Mouse (Mus musculus): Measurements from ENCODE around the gene Ddx10. TPM values are rescaled to one million over a fixed set of nuclear protein-coding genes. Genes with fewer than 3 reads are reported as not detected.

Gene Ddx10
- polyA plus RNA-seq (2015; fragmentation: Nextera tagmentation; extraction: Ambion mirVana), result 10.7 and 11.0 TPM in 2 replicates

GRCm38 (mm10) chr9:53247953-53248397 lies at the start of gene Ddx10:
Gene Ddx10, minus strand, starts transcription at chr9:53248053.
- Histone ChIP-seq H3K36me3 (replicated peaks) (no peaks in the 10 kb centered on the region), H3K4me2 (peak within 1 kb of the TSS; percentile 94), H3K9ac (peak within 1 kb of the TSS; percentile 63), H3K4me1 (replicated peaks) (peaks cover 11% of the 10 kb centered on the region), H3K27me3 (no peaks in the 10 kb centered on the region), H3K27ac (replicated peaks) (no peak within 1 kb of the TSS), H3K9me3 (replicated peaks) (no peaks in the 10 kb centered on the region), H3K4me3 (replicated peaks) (peak within 1 kb of the TSS; percentile 75)
- peak; percentile 98 for ATAC-seq (ENCODE audit: insufficient read depth)
- WGBS (ENCODE audit: insufficient replicate concordance), result under 1% methylated on average over 35 of the region's 35 CpGs

GRCm38 (mm10) chr9:53292833-53293232 lies 45.0 kb upstream of the Ddx10 start:
- no peak for ATAC-seq (ENCODE audit: insufficient read depth)
- no peaks in the 10 kb centered on the region for H3K9me3 ChIP-seq (replicated peaks)

GRCm38 (mm10) chr9:53290006-53290405 lies 42.2 kb upstream of the Ddx10 start:
- Histone ChIP-seq H3K27ac (replicated peaks) (no peak overlapping the region), H3K9ac (no peak overlapping the region), H3K4me2 (no peak overlapping the region), H3K4me1 (replicated peaks) (no peaks in the 10 kb centered on the region), H3K4me3 (replicated peaks) (no peak overlapping the region), H3K27me3 (no peaks in the 10 kb centered on the region), H3K36me3 (replicated peaks) (no peaks in the 10 kb centered on the region), H3K9me3 (replicated peaks) (no peaks in the 10 kb centered on the region)
- no peak for ATAC-seq (ENCODE audit: insufficient read depth)
- 58% methylated on average over 3 of the region's 3 CpGs for WGBS (ENCODE audit: insufficient replicate concordance)

More at GRCm38 (mm10) chr9:53292833-53293232, 45.0 kb upstream of the Ddx10 start:
- H3K36me3 ChIP-seq (replicated peaks), result no peaks in the 10 kb centered on the region
- no peak overlapping the region for H3K9ac ChIP-seq
- no peaks in the 10 kb centered on the region for H3K4me1 ChIP-seq (replicated peaks)
- H3K4me2 ChIP-seq, result no peak overlapping the region
- H3K4me3 ChIP-seq (replicated peaks), result no peak overlapping the region
- no peaks in the 10 kb centered on the region for H3K27me3 ChIP-seq
- H3K27ac ChIP-seq (replicated peaks), result no peak overlapping the region

- H3K4me2 ChIP-seq, result no peak overlapping the region
- H3K4me3 ChIP-seq (replicated peaks), result no peak overlapping the region
- H3K36me3 ChIP-seq (replicated peaks), result no peaks in the 10 kb centered on the region
- WGBS (ENCODE audit: insufficient replicate concordance), result 63% methylated on average over 6 of the region's 6 CpGs
- H3K9ac ChIP-seq, result no peak overlapping the region
- no peak overlapping the region for H3K27ac ChIP-seq (replicated peaks)
- H3K4me1 ChIP-seq (replicated peaks), result no peaks in the 10 kb centered on the region
- no peaks in the 10 kb centered on the region for H3K27me3 ChIP-seq
- ATAC-seq (ENCODE audit: insufficient read depth), result no peak
- no peaks in the 10 kb centered on the region for H3K9me3 ChIP-seq (replicated peaks)
Measured at GRCm38 (mm10) chr9:53286793-53287192, 38.9 kb upstream of the Ddx10 start.

- Histone ChIP-seq H3K4me3 (replicated peaks) (no peak overlapping the region), H3K9ac (no peak overlapping the region), H3K27me3 (no peaks in the 10 kb centered on the region), H3K4me1 (replicated peaks) (no peaks in the 10 kb centered on the region), H3K9me3 (replicated peaks) (no peaks in the 10 kb centered on the region), H3K36me3 (replicated peaks) (no peaks in the 10 kb centered on the region), H3K4me2 (no peak overlapping the region), H3K27ac (replicated peaks) (no peak overlapping the region)
- 54% methylated on average over 2 of the region's 2 CpGs for whole genome bisulfite sequencing (ENCODE audit: insufficient replicate concordance)
- no peak for ATAC-seq (ENCODE audit: insufficient read depth)
Measured at GRCm38 (mm10) chr9:53278997-53279396, 31.1 kb upstream of the Ddx10 start.

- H3K9me3 ChIP-seq (replicated peaks), result no peaks in the 10 kb centered on the region
- no peak overlapping the region for H3K4me2 ChIP-seq
- no peaks in the 10 kb centered on the region for H3K36me3 ChIP-seq (replicated peaks)
- H3K27ac ChIP-seq (replicated peaks), result no peak overlapping the region
- no peak overlapping the region for H3K4me3 ChIP-seq (replicated peaks)
- no peak for ATAC-seq (ENCODE audit: insufficient read depth)
- WGBS (ENCODE audit: insufficient replicate concordance), result 70% methylated on average over 1 of the region's 1 CpGs
- no peak overlapping the region for H3K9ac ChIP-seq
- H3K4me1 ChIP-seq (replicated peaks), result no peaks in the 10 kb centered on the region
- no peaks in the 10 kb centered on the region for H3K27me3 ChIP-seq
Measured at GRCm38 (mm10) chr9:53276381-53276780, 28.5 kb upstream of the Ddx10 start.

- ATAC-seq (ENCODE audit: insufficient read depth), result no peak
- no peak overlapping the region for H3K4me2 ChIP-seq
- no peak overlapping the region for H3K4me3 ChIP-seq (replicated peaks)
- H3K4me1 ChIP-seq (replicated peaks), result no peaks in the 10 kb centered on the region
- WGBS (ENCODE audit: insufficient replicate concordance), result 63% methylated on average over 4 of the region's 4 CpGs
- H3K27me3 ChIP-seq, result no peaks in the 10 kb centered on the region
- H3K27ac ChIP-seq (replicated peaks), result no peak overlapping the region
- H3K9me3 ChIP-seq (replicated peaks), result no peaks in the 10 kb centered on the region
- no peaks in the 10 kb centered on the region for H3K36me3 ChIP-seq (replicated peaks)
- no peak overlapping the region for H3K9ac ChIP-seq
Measured at GRCm38 (mm10) chr9:53272714-53273113, 24.9 kb upstream of the Ddx10 start.

- no peak for ATAC-seq (ENCODE audit: insufficient read depth)
- no peak overlapping the region for H3K27ac ChIP-seq (replicated peaks)
- H3K4me2 ChIP-seq, result no peak overlapping the region
- no peaks in the 10 kb centered on the region for H3K4me1 ChIP-seq (replicated peaks)
- H3K36me3 ChIP-seq (replicated peaks), result no peaks in the 10 kb centered on the region
- no peaks in the 10 kb centered on the region for H3K27me3 ChIP-seq
- WGBS (ENCODE audit: insufficient replicate concordance), result 48% methylated on average over 5 of the region's 5 CpGs
- no peak overlapping the region for H3K4me3 ChIP-seq (replicated peaks)
- no peak overlapping the region for H3K9ac ChIP-seq
- H3K9me3 ChIP-seq (replicated peaks), result no peaks in the 10 kb centered on the region
Measured at GRCm38 (mm10) chr9:53272207-53272606, 24.4 kb upstream of the Ddx10 start.

GRCm38 (mm10) chr9:53271281-53272022 lies 23.6 kb upstream of the Ddx10 start:
- Histone ChIP-seq H3K4me3 (replicated peaks) (no peak overlapping the region), H3K27ac (replicated peaks) (no peak overlapping the region), H3K4me2 (no peak overlapping the region), H3K4me1 (replicated peaks) (no peaks in the 10 kb centered on the region), H3K27me3 (no peaks in the 10 kb centered on the region), H3K9ac (no peak overlapping the region), H3K9me3 (replicated peaks) (no peaks in the 10 kb centered on the region), H3K36me3 (replicated peaks) (no peaks in the 10 kb centered on the region)
- no peak for ATAC-seq (ENCODE audit: insufficient read depth)
- 30% methylated on average over 5 of the region's 5 CpGs for WGBS (ENCODE audit: insufficient replicate concordance)

GRCm38 (mm10) chr9:53269466-53269755 lies 21.6 kb upstream of the Ddx10 start:
- Histone ChIP-seq H3K9ac (no peak overlapping the region), H3K4me3 (replicated peaks) (no peak overlapping the region), H3K27me3 (no peaks in the 10 kb centered on the region), H3K9me3 (replicated peaks) (no peaks in the 10 kb centered on the region), H3K4me2 (no peak overlapping the region), H3K27ac (replicated peaks) (no peak overlapping the region), H3K36me3 (replicated peaks) (no peaks in the 10 kb centered on the region), H3K4me1 (replicated peaks) (no peaks in the 10 kb centered on the region)
- no peak for ATAC-seq (ENCODE audit: insufficient read depth)
- 73% methylated on average over 5 of the region's 5 CpGs for WGBS (ENCODE audit: insufficient replicate concordance)

GRCm38 (mm10) chr9:53268731-53269465 lies 21.0 kb upstream of the Ddx10 start:
- no peaks in the 10 kb centered on the region for H3K9me3 ChIP-seq (replicated peaks)
- WGBS (ENCODE audit: insufficient replicate concordance), result 60% methylated on average over 5 of the region's 5 CpGs
- no peak overlapping the region for H3K9ac ChIP-seq
- H3K4me3 ChIP-seq (replicated peaks), result no peak overlapping the region
- no peak for ATAC-seq (ENCODE audit: insufficient read depth)
- no peaks in the 10 kb centered on the region for H3K36me3 ChIP-seq (replicated peaks)
- H3K27me3 ChIP-seq, result no peaks in the 10 kb centered on the region
- H3K4me1 ChIP-seq (replicated peaks), result no peaks in the 10 kb centered on the region
- H3K4me2 ChIP-seq, result no peak overlapping the region
- H3K27ac ChIP-seq (replicated peaks), result no peak overlapping the region

All from liver, embryonic 15.5 days (tissue).